Mouse (Mus musculus): ENCODE measurements around the gene Ypel2. TPM values are rescaled to one million over a fixed set of nuclear protein-coding genes. Genes with fewer than 3 reads are reported as not detected.

The Ypel2 gene
- polyA plus RNA-seq, 1 experiment from 2014 or later, result 7.7 TPM

GRCm38 (mm10) chr11:87002078-87002829, 8.7 kb upstream of the Ypel2 start:
- H3K9ac ChIP-seq (ENCODE audit: low read length), result no peak overlapping the region
- H3K27ac ChIP-seq (ENCODE audit: low read length), result no peak overlapping the region
- 67% methylated on average over 10 of the region's 10 CpGs for WGBS
- no peak for ATAC-seq (ENCODE audit: insufficient read depth, low FRiP score)
- H3K4me2 ChIP-seq (ENCODE audit: low read depth, low read length), result no peak overlapping the region
- H3K4me3 ChIP-seq (replicated peaks; ENCODE audit: low read length), result no peak overlapping the region
- H3K36me3 ChIP-seq (ENCODE audit: control insufficient read depth, insufficient read depth, low read length), result no peaks in the 10 kb centered on the region
- H3K9me3 ChIP-seq (replicated peaks; ENCODE audit: control insufficient read depth, low read length), result no peaks in the 10 kb centered on the region
- no peaks in the 10 kb centered on the region for H3K4me1 ChIP-seq (ENCODE audit: control insufficient read depth, insufficient read depth, low read length)
- no peaks in the 10 kb centered on the region for H3K27me3 ChIP-seq (ENCODE audit: control insufficient read depth, insufficient read depth, low read length)

GRCm38 (mm10) chr11:87001217-87001616, 7.7 kb upstream of the Ypel2 start:
- no peak for ATAC-seq (ENCODE audit: insufficient read depth, low FRiP score)
- 64% methylated on average over 8 of the region's 8 CpGs for WGBS
- Histone ChIP-seq H3K27me3 (ENCODE audit: control insufficient read depth, insufficient read depth, low read length) (no peaks in the 10 kb centered on the region), H3K4me2 (ENCODE audit: low read depth, low read length) (no peak overlapping the region), H3K4me1 (ENCODE audit: control insufficient read depth, insufficient read depth, low read length) (no peaks in the 10 kb centered on the region), H3K9ac (ENCODE audit: low read length) (no peak overlapping the region), H3K27ac (ENCODE audit: low read length) (no peak overlapping the region), H3K4me3 (replicated peaks; ENCODE audit: low read length) (no peak overlapping the region), H3K36me3 (ENCODE audit: control insufficient read depth, insufficient read depth, low read length) (no peaks in the 10 kb centered on the region), H3K9me3 (replicated peaks; ENCODE audit: control insufficient read depth, low read length) (no peaks in the 10 kb centered on the region)

- WGBS, result 42% methylated on average over 2 of the region's 2 CpGs
These were observed 2.8 kb upstream of the Ypel2 start for GRCm38 (mm10) chr11:86996266-86996665.

GRCm38 (mm10) chr11:86995625-86996221, 2.2 kb upstream of the Ypel2 start:
- no peaks in the 10 kb centered on the region for H3K36me3 ChIP-seq (ENCODE audit: control insufficient read depth, insufficient read depth, low read length)
- no peaks in the 10 kb centered on the region for H3K27me3 ChIP-seq (ENCODE audit: control insufficient read depth, insufficient read depth, low read length)
- no peak overlapping the region for H3K4me2 ChIP-seq (ENCODE audit: low read depth, low read length)
- H3K9ac ChIP-seq (ENCODE audit: low read length), result no peak overlapping the region
- H3K27ac ChIP-seq (ENCODE audit: low read length), result peak overlapping the region; percentile 42; the same call in 1 of the 2 replicates
- H3K4me3 ChIP-seq (replicated peaks; ENCODE audit: low read length), result no peak overlapping the region
- peaks cover 5% of the 10 kb centered on the region; the same call in 1 of the 2 replicates for H3K4me1 ChIP-seq (ENCODE audit: control insufficient read depth, insufficient read depth, low read length)
- no peak for ATAC-seq (ENCODE audit: insufficient read depth, low FRiP score)
- no peaks in the 10 kb centered on the region for H3K9me3 ChIP-seq (replicated peaks; ENCODE audit: control insufficient read depth, low read length)
- 37% methylated on average over 6 of the region's 6 CpGs for WGBS

More at GRCm38 (mm10) chr11:86996266-86996665, 2.8 kb upstream of the Ypel2 start:
- no peak overlapping the region; the same call in 1 of the 2 replicates for H3K27ac ChIP-seq (ENCODE audit: low read length)
- no peak overlapping the region for H3K4me3 ChIP-seq (replicated peaks; ENCODE audit: low read length)
- ATAC-seq (ENCODE audit: insufficient read depth, low FRiP score), result no peak
- H3K4me1 ChIP-seq (ENCODE audit: control insufficient read depth, insufficient read depth, low read length), result peaks cover 5% of the 10 kb centered on the region; the same call in 1 of the 2 replicates
- no peak overlapping the region for H3K9ac ChIP-seq (ENCODE audit: low read length)
- H3K27me3 ChIP-seq (ENCODE audit: control insufficient read depth, insufficient read depth, low read length), result no peaks in the 10 kb centered on the region
- no peaks in the 10 kb centered on the region for H3K36me3 ChIP-seq (ENCODE audit: control insufficient read depth, insufficient read depth, low read length)
- H3K4me2 ChIP-seq (ENCODE audit: low read depth, low read length), result no peak overlapping the region
- H3K9me3 ChIP-seq (replicated peaks; ENCODE audit: control insufficient read depth, low read length), result no peaks in the 10 kb centered on the region

- WGBS, result 33% methylated on average over 10 of the region's 10 CpGs
- ATAC-seq (ENCODE audit: insufficient read depth, low FRiP score), result no peak
- H3K9me3 ChIP-seq (replicated peaks; ENCODE audit: control insufficient read depth, low read length), result no peaks in the 10 kb centered on the region
- H3K27ac ChIP-seq (ENCODE audit: low read length), result no peak overlapping the region; the same call in 1 of the 2 replicates
- no peaks in the 10 kb centered on the region for H3K36me3 ChIP-seq (ENCODE audit: control insufficient read depth, insufficient read depth, low read length)
- no peak overlapping the region for H3K9ac ChIP-seq (ENCODE audit: low read length)
- H3K4me1 ChIP-seq (ENCODE audit: control insufficient read depth, insufficient read depth, low read length), result peaks cover 10% of the 10 kb centered on the region; the same call in 1 of the 2 replicates
- H3K4me2 ChIP-seq (ENCODE audit: low read depth, low read length), result 0 out of 2 replicates have a peak overlapping the region, but pooled peaks have one; percentile 81
- no peak overlapping the region for H3K4me3 ChIP-seq (replicated peaks; ENCODE audit: low read length)
- no peaks in the 10 kb centered on the region for H3K27me3 ChIP-seq (ENCODE audit: control insufficient read depth, insufficient read depth, low read length)
These were observed 1.5 kb upstream of the Ypel2 start for GRCm38 (mm10) chr11:86994791-86995624.

- Histone ChIP-seq H3K27me3 (ENCODE audit: control insufficient read depth, insufficient read depth, low read length) (no peaks in the 10 kb centered on the region), H3K4me2 (ENCODE audit: low read depth, low read length) (peak overlapping the region; percentile 81), H3K36me3 (ENCODE audit: control insufficient read depth, insufficient read depth, low read length) (no peaks in the 10 kb centered on the region), H3K4me1 (ENCODE audit: control insufficient read depth, insufficient read depth, low read length) (peaks cover 10% of the 10 kb centered on the region; the same call in 1 of the 2 replicates), H3K9me3 (replicated peaks; ENCODE audit: control insufficient read depth, low read length) (no peaks in the 10 kb centered on the region), H3K9ac (ENCODE audit: low read length) (peak overlapping the region; percentile 70), H3K4me3 (replicated peaks; ENCODE audit: low read length) (peak overlapping the region; percentile 93), H3K27ac (ENCODE audit: low read length) (peak overlapping the region; percentile 75)
- WGBS, result 14% methylated on average over 6 of the region's 6 CpGs
- ATAC-seq (ENCODE audit: insufficient read depth, low FRiP score), result no peak
These were observed 823 bp upstream of the Ypel2 start for GRCm38 (mm10) chr11:86994330-86994729.

GRCm38 (mm10) chr11:86992461-86992988, 982 bp downstream of the Ypel2 start:
- Histone ChIP-seq H3K27ac (ENCODE audit: low read length) (peak overlapping the region; percentile 90; the same call in 1 of the 2 replicates), H3K4me3 (replicated peaks; ENCODE audit: low read length) (peak overlapping the region; percentile 93), H3K9ac (ENCODE audit: low read length) (peak overlapping the region; percentile 86), H3K9me3 (replicated peaks; ENCODE audit: control insufficient read depth, low read length) (no peaks in the 10 kb centered on the region), H3K4me2 (ENCODE audit: low read depth, low read length) (peak overlapping the region; percentile 81), H3K36me3 (ENCODE audit: control insufficient read depth, insufficient read depth, low read length) (no peaks in the 10 kb centered on the region), H3K27me3 (ENCODE audit: control insufficient read depth, insufficient read depth, low read length) (no peaks in the 10 kb centered on the region), H3K4me1 (ENCODE audit: control insufficient read depth, insufficient read depth, low read length) (peaks cover 10% of the 10 kb centered on the region; the same call in 1 of the 2 replicates)
- ATAC-seq (ENCODE audit: insufficient read depth, low FRiP score), result no peak
- WGBS, result 6% methylated on average over 13 of the region's 13 CpGs

GRCm38 (mm10) chr11:86991241-86991640, 2.3 kb downstream of the Ypel2 start:
- WGBS, result 83% methylated on average over 4 of the region's 4 CpGs
- H3K4me2 ChIP-seq (ENCODE audit: low read depth, low read length), result peak overlapping the region; percentile 81; the same call in 1 of the 2 replicates
- ATAC-seq (ENCODE audit: insufficient read depth, low FRiP score), result no peak
- no peaks in the 10 kb centered on the region for H3K27me3 ChIP-seq (ENCODE audit: control insufficient read depth, insufficient read depth, low read length)
- peaks cover 10% of the 10 kb centered on the region; the same call in 1 of the 2 replicates for H3K4me1 ChIP-seq (ENCODE audit: control insufficient read depth, insufficient read depth, low read length)
- H3K9me3 ChIP-seq (replicated peaks; ENCODE audit: control insufficient read depth, low read length), result no peaks in the 10 kb centered on the region
- H3K9ac ChIP-seq (ENCODE audit: low read length), result no peak overlapping the region
- H3K36me3 ChIP-seq (ENCODE audit: control insufficient read depth, insufficient read depth, low read length), result no peaks in the 10 kb centered on the region
- no peak overlapping the region for H3K27ac ChIP-seq (ENCODE audit: low read length)
- no peak overlapping the region for H3K4me3 ChIP-seq (replicated peaks; ENCODE audit: low read length)
